Mouse (Mus musculus) retina, adult 2 months (tissue): ENCODE results near the gene Gm128.

Experiments
- DNase-seq: peaks from one replicate; pipeline ENCODE4 v3.0.0-alpha.2; 2012; ENCODE audit warnings: low read depth, low spot score

Gm128 gene

GRCm38 (mm10) chr3:95200132-95200531, 41.3 kb downstream of the Gm128 start:
- no peak for DNase-seq

- no peak for DNase-seq
These were observed 42.3 kb downstream of the Gm128 start for GRCm38 (mm10) chr3:95199101-95199500.

- DNase-seq: no peak
These were observed 45.6 kb downstream of the Gm128 start for GRCm38 (mm10) chr3:95195772-95196171.

GRCm38 (mm10) chr3:95194721-95195135, 46.7 kb downstream of the Gm128 start:
- DNase-seq: no peak
